ENCODE assay signal across 10 mouse cellular contexts in the genomic region with DNA sequence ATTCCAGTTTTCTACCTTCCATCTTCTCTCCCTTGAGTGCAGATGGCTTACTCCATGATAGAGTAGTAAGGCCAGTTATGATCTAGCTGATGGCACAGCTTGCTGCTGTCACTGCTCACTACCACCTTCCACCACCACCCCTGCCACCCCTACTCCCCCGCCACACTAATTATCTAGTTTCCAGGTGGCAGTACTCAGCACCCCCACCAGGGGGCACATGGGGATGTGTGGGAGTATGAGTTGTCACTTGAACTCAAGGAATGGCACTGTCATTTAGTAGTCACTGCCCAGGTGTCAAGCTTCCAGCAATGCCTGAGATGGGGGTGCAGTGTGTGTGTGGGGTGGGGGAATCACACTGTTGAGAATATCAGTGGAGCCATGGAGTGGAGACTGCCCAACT. TPM values are rescaled to one million over a fixed set of nuclear protein-coding genes. Genes with fewer than 3 reads are reported as not detected.
DNase-seq lines count a peak whose midpoint lies in the region; ATAC-seq and TF ChIP-seq lines count a peak whose summit lies in the region.
"Had no signal": no experiment of that assay in that cellular context is flagged by ENCODE, and none has a peak within 500 bp of the region (broad histone marks: within the 10 kb centered on the region; RNA-seq: fewer than 3 reads in every experiment).

No protein-coding gene starts in this region.

- no peak for ATAC-seq in liver, embryonic 12.5 days
- no peak for ATAC-seq in heart, postnatal 0 days (ENCODE audit: insufficient read depth, low read depth)
- no peak for ATAC-seq in frontal cortex, adult (ENCODE audit: low TSS enrichment)

- no peak overlapping the region for H3K4me3 ChIP-seq in liver, embryonic 12.5 days
- no peak overlapping the region for H3K4me3 ChIP-seq in heart, postnatal 0 days (ENCODE audit: low read depth, low read length)
- H3K4me3 ChIP-seq in lung, adult 2 months (replicated peaks; ENCODE audit: extremely low read depth, low read depth, low read length) = no peak overlapping the region
- H3K4me3 ChIP-seq: neural tube, embryonic 12.5 days had no signal

- peak; percentile 57 for DNase-seq in liver
- peak; percentile 6 for DNase-seq in MEL-GATA-1-ER (ENCODE audit: extremely low read depth, low read depth)
- DNase-seq in c-Kit-negative CD71-positive TER-119-positive erythroid progenitor cells, embryonic 14.5 days (ENCODE audit: low read depth, low spot score) = peak; percentile 3
- peak; percentile 30 for DNase-seq in heart, postnatal 0 days (ENCODE audit: low spot score)
- DNase-seq in lung, adult 2 months = peak; percentile 70
- peak; percentile 41 to 77 for DNase-seq in spleen, postnatal 10 days (ENCODE audit: low spot score in 2 of 2)

- WGBS in liver, embryonic 12.5 days (ENCODE audit: insufficient replicate concordance) = 9% methylated on average over 1 of the region's 1 CpGs
- 17% methylated on average over 1 of the region's 1 CpGs for WGBS in heart, postnatal 0 days
- WGBS in lung, adult 2 months = 24% methylated on average over 1 of the region's 1 CpGs

- H3K9me3 ChIP-seq in liver, embryonic 12.5 days (replicated peaks) = no peaks in the 10 kb centered on the region
- H3K9me3 ChIP-seq in heart, postnatal 0 days (replicated peaks; ENCODE audit: control insufficient read depth, low read length) = no peaks in the 10 kb centered on the region
- H3K9me3 ChIP-seq: neural tube, embryonic 12.5 days had no signal

- no peak overlapping the region for H3K9ac ChIP-seq in liver, embryonic 12.5 days
- no peak overlapping the region for H3K9ac ChIP-seq in heart, postnatal 0 days (replicated peaks; ENCODE audit: low read depth, low read length)
- H3K9ac ChIP-seq: neural tube, embryonic 12.5 days had no signal

- no peaks in the 10 kb centered on the region for H3K36me3 ChIP-seq in liver, embryonic 12.5 days
- H3K36me3 ChIP-seq in heart, postnatal 0 days (replicated peaks; ENCODE audit: control insufficient read depth, insufficient read depth, low read length) = no peaks in the 10 kb centered on the region

- no peak for TF ChIP-seq POLR2A in lung, adult 2 months (IDR thresholded peaks at IDR 0.05; ENCODE audit: borderline replicate concordance, extremely low read depth, low read depth, low read length)

- no peak overlapping the region for H3K27ac ChIP-seq in liver, embryonic 12.5 days
- H3K27ac ChIP-seq in heart, postnatal 0 days (ENCODE audit: low read depth) = no peak overlapping the region
- H3K27ac ChIP-seq: neural tube, embryonic 12.5 days had no signal

- peak; percentile 75 for TF ChIP-seq CTCF in heart, postnatal 0 days (IDR thresholded peaks at IDR 0.05; ENCODE audit: low read depth)
- TF ChIP-seq CTCF in lung, adult 2 months (IDR thresholded peaks at IDR 0.05; ENCODE audit: insufficient read depth, low read length) = peak; percentile 75

- TF ChIP-seq EP300 in heart, postnatal 0 days (IDR thresholded peaks at IDR 0.05; ENCODE audit: low read depth) = no peak

- H3K4me1 ChIP-seq in liver, embryonic 12.5 days = no peaks in the 10 kb centered on the region
- no peaks in the 10 kb centered on the region for H3K4me1 ChIP-seq in heart, postnatal 0 days (ENCODE audit: control insufficient read depth, insufficient read depth)
- peaks cover 6% of the 10 kb centered on the region for H3K4me1 ChIP-seq in lung, adult 2 months (ENCODE audit: control insufficient read depth, insufficient read depth, low read length)

- H3K4me2 ChIP-seq in liver, embryonic 12.5 days = no peak overlapping the region
- H3K4me2 ChIP-seq in heart, postnatal 0 days (ENCODE audit: low read depth, low read length) = no peak overlapping the region
- H3K4me2 ChIP-seq: neural tube, embryonic 12.5 days had no signal

- H3K27me3 ChIP-seq in liver, embryonic 12.5 days (replicated peaks) = peaks cover 23% of the 10 kb centered on the region
- peaks cover 19% of the 10 kb centered on the region; the same call in 1 of the 2 replicates for H3K27me3 ChIP-seq in heart, postnatal 0 days (ENCODE audit: control insufficient read depth, insufficient read depth, low read length)
- H3K27me3 ChIP-seq: neural tube, embryonic 12.5 days had no signal

RNA-seq across cellular contexts. Expression of gene 7530416G11Rik, which starts 25.4 kb away (rescaled TPM):
- polyA plus RNA-seq in liver, embryonic 12.5 days (2016; fragmentation: Nextera tagmentation; extraction: Ambion mirVana) = not detected in 2 replicates
- total RNA-seq in heart, postnatal 0 days (2014; rRNA removed; ENCODE audit: low replicate concordance) = not detected in 2 replicates
- polyA plus RNA-seq in heart, postnatal 0 days (2015; fragmentation: Nextera tagmentation; extraction: Ambion mirVana) = not detected in 2 replicates
- not detected in 2 replicates for polyA plus RNA-seq in lung, adult 2 months (2012; rRNA removed)
- polyA plus RNA-seq: heart, embryonic 14.5 days; neural tube, embryonic 12.5 days had no signal

Comparison
In these comparisons a context has a peak if more than half of its experiments do, and no peak if none do; other contexts are left out.
1. DNase-seq: peak in every context shown above with its lines; median percentile 70 in lung, adult 2 months; 59 in spleen, postnatal 10 days; 57 in liver; 30 in heart, postnatal 0 days; 6 in MEL-GATA-1-ER; 3 in c-Kit-negative CD71-positive TER-119-positive erythroid progenitor cells, embryonic 14.5 days.